Mouse (Mus musculus) fibroblast of lung, adult 2 months (primary cell): Measurements from ENCODE around the gene Gpr135.
"Not testable (repeated sequence)": the region's sequence is repeated elsewhere in the genome, so short reads cannot be mapped to it uniquely, and the experiment has no call there.

Source experiments
- DNase-seq: peaks from one replicate; pipeline ENCODE4 v3.0.0-alpha.2; 2011; ENCODE audit warnings: low read depth

The Gpr135 gene

GRCm38 (mm10) chr12:72052571-72052970, 18.4 kb downstream of the Gpr135 start:
- DNase-seq, result no peak

GRCm38 (mm10) chr12:72050821-72051220, 20.1 kb downstream of the Gpr135 start:
- no peak for DNase-seq

DNA sequence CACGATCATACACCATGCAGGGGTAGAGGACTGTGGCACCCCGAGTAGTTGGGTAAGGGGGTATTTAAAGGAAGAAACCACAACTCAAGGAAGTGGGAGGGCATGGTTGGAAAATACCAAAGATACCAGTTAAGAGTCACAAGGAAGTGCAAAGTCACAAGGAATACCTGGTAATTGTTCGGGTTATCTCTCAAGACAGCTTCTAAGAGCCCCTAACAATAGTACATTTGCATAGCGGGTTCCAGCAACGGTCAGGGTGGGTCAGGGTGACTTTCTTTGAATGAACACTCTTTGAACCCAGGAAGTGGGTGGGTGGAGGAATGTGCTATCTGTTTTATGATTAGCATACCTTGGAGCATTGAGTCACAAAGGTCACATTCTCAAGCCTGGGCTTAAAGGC, 20.8 kb downstream of the Gpr135 start:
- DNase-seq, result not testable (repeated sequence)

DNA sequence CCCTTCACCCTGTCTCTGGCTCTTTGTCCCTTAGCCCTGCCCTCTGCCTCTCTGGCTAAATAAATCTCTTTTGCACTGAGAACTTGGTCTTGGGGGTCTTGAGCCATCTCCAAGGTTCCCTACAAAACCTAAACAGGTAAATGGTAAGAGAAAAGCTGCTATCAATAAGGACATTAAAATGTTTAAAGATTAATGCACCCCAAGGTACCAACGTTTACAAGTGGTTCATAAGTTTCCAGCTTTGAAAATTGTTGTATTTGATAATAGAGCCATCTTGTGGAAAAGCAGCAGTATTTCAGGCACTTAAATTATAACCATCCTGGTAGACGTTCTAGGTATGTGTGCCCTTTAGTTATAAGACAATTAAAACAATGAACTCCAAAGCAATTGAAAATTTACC, 23.4 kb downstream of the Gpr135 start:
- no peak for DNase-seq

DNA sequence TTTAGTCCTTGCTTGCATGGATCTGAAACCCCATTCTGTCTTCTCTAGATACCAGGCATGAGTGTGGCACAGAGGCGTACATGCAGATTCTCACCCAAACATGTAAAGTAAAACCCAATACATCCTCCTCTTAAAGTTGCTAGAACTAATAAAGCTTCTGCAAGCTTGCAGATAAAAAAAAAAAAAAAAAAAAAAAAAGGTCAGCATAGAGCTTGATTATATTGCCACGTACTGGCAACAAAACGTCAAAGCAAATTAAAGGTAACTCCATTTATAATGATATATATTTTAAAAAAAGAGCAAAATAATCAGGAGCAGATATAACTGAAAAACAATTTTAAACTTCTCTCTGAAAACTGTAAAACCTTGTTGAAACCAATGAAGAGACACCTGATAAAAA, 29.7 kb downstream of the Gpr135 start:
- no peak for DNase-seq

DNA sequence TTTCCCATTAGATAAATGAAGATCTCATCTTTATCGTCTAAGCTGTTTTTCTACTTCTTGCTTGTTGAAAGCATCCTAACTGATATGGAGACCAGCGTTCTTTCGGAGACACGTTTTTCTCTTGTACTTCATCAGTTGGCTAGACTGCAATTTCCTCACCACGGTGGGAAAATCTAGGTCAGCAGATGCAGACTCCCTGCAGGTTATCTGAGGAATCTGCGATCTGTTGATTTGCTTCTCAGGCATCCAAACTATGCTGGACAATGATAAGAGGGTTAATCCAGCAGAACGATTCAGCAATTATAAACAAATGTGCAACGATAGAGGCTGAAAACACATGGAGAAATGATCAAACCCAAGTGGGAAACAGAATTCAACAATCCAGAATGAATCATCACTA, 31.4 kb downstream of the Gpr135 start:
- DNase-seq, result no peak

DNA sequence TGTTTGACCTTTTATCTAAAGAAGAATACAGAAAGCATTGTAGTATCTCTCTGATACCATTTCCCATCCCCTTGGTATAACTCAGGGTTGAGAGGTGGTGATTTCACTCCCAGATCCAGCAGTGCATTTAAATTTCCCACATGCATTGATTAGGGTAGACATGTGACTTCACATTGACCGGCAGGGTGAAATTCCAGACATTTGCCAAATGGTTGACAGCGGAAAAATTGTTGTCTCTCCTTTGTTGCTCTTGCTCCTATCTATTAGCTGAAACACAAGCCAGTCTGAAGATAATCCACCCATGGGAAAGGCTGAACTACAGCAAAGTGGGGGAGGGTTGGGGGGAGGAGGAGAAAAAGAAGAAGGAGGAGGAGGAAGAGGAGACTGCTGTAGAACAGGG, 32.1 kb downstream of the Gpr135 start:
- DNase-seq, result no peak

GRCm38 (mm10) chr12:72037049-72037448, 33.9 kb downstream of the Gpr135 start:
- no peak for DNase-seq

GRCm38 (mm10) chr12:72036097-72036661, 34.7 kb downstream of the Gpr135 start:
- DNase-seq, result no peak

GRCm38 (mm10) chr12:72031794-72032193, 39.1 kb downstream of the Gpr135 start:
- no peak for DNase-seq

DNA sequence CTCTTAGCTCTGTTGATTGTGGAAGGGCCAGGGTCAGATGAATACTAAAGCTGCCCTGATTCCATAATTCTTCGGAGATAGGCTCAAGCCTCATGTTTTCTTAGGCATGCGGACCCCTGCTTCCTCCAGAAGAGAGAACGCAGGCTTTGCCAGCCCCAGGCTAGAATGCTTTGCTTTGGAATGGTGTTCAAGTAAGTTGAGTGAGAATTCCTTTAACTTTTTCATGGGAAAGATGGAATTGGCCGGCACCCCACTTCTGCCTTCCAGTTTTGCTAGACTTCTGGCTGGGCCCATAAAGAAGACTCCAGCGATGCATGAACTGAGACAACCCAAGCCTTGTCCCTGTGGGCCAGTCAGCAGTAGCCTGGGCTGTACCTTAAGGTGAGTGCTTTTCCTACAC, 39.8 kb downstream of the Gpr135 start:
- DNase-seq, result no peak

DNA sequence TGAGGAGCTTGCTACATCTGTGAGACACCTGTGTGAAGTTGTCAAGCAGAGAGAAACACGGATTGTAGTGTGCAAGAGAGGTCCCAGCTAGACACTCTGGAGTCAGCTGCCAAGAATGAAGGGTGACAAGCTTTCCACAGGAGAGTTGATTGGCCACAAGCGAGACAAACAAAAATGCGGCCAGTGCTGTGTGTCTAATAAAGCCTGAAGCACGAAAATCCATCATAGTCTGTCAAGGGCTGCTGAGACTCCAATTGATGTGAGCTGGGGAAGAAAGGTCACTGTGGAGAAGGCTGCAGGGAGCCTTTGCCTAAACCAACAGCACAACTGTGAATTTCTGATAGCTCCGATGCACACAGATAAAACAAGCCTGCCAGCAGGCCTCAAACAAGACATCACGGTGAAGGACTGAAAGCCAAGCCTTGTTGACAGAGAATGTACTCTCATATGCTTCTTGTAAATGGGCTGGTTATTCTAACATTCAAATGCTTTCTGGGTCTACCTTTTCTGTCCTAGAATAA, 45.6 kb downstream of the Gpr135 start:
- DNase-seq, result no peak

- DNase-seq, result no peak
Observed at GRCm38 (mm10) chr12:72023572-72023971, 47.4 kb downstream of the Gpr135 start.

DNA sequence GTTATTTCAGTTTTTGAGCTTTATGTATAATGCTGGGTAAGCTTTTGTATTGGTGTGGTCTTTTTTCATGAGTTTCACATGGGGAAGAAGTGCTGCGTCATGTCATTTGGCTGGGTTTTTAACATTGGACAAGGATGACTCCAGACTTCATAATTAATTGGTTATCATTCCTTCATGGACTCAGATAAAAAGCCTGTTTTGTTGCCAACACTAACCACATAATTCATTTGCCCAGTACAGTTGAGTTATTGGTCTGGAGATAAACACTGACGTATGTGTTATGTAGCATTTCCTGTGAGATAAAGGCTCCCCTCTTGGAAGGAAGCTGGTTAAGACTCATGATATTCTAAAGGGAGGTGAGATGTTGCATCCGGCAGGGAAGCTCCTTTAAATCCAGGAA, 48.1 kb downstream of the Gpr135 start:
- DNase-seq, result no peak

DNA sequence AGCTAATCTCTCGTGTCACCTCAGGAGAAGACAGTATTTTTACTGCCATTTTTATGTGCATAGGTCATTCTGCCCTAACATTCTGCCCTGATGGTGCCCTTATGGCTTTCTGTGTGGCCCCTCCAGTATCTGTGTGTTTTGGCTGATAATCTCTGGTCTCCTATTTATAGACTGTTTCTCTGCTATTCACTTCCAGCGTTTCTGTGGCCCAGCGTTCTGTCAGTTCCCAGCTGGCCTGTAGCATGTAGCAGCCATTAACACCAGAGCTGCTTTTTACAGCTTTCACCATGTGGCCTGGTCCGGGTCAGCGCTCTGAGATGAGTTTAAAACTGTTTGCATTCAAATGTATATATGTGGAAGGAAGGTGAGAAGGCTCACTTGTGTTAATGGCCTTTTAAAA, 49.4 kb downstream of the Gpr135 start:
- no peak for DNase-seq

- DNase-seq, result no peak
Observed at GRCm38 (mm10) chr12:72020285-72020684, 50.6 kb downstream of the Gpr135 start.
